Mouse (Mus musculus) megakaryocyte, embryonic 14.5 days (primary cell): ENCODE data around the gene Psmb8. TPM values are rescaled to one million over a fixed set of nuclear protein-coding genes. Genes with fewer than 3 reads are reported as not detected.
A peak's percentile ranks its signal among the peaks of the same experiment; 100 is the strongest.

Experiments
- H3K27me3 ChIP-seq: replicated peaks from 2 replicates; pipeline ENCODE3; 2012; ENCODE audit warnings: inconsistent platforms
- H3K36me3 ChIP-seq: replicated peaks from 2 replicates; pipeline ENCODE3; 2012; ENCODE audit warnings: low read length, inconsistent platforms, mixed read lengths
- H3K4me1 ChIP-seq: 2 replicates; pipeline ENCODE4 v1.6.1; 2012; ENCODE audit warnings: inconsistent platforms
- H3K4me3 ChIP-seq: replicated peaks from 2 replicates; pipeline ENCODE3; 2012; ENCODE audit warnings: moderate library complexity, mild to moderate bottlenecking, inconsistent platforms
- H3K9me3 ChIP-seq: 2 replicates; pipeline ENCODE4 v1.6.1; 2012; ENCODE audit warnings: inconsistent platforms
- FLI1 ChIP-seq: IDR thresholded peaks from 2 replicates; pipeline ENCODE4 v1.6.1; 2012; ENCODE audit warnings: low read length, inconsistent platforms, mixed read lengths
- GATA1 ChIP-seq: IDR thresholded peaks from 3 replicates; pipeline ENCODE4 v1.6.1; 2012; ENCODE audit warnings: mixed read lengths, low read length, inconsistent platforms, borderline replicate concordance
- polyA plus RNA-seq: library from polyadenylated mRNA; stranded (reverse); fragments of >175 nt; gene quantifications from 2 replicates; pipeline ENCODE4 v1.2.3, GENCODE M21; 2012; ENCODE audit warnings: low replicate concordance; ENCODE audit not compliant: insufficient read depth

Gene Psmb8
- polyA plus RNA-seq, 1 experiment = 74.9 TPM

DNA sequence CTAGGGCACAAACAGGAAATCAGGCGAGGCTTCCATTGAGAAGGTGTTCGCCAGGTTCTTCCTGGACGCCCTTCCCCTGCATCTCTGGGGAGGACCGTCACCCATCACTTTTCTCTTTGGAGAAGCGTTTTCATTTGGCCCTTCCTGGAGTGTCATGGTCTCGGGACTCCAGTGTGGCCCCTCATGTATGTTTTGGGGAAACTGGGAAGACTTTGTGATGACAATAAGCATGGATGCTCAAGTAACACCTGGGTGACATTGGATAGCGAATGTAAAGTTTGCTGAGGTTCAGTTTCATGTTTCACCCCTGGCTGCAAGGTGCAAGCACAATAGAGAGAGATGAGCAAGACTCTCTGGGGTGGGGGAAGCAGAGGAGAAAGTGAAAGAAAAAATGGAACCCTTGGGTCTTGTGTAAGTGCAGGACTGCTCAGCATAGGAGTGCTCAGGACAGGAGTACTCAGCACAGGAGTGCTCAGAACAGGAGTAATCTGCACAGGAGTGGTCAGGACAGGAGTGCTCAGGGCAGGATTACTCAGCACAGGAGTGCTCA, 4.1 kb downstream of the Psmb8 start:
- Histone ChIP-seq H3K9me3 (no peaks in the 10 kb centered on the region), H3K4me3 (no peak overlapping the region), H3K36me3 (peaks cover 34% of the 10 kb centered on the region), H3K27me3 (peaks cover 4% of the 10 kb centered on the region), H3K4me1 (peaks cover 76% of the 10 kb centered on the region)
- no peak for TF ChIP-seq GATA1
- TF ChIP-seq FLI1 = no peak

DNA sequence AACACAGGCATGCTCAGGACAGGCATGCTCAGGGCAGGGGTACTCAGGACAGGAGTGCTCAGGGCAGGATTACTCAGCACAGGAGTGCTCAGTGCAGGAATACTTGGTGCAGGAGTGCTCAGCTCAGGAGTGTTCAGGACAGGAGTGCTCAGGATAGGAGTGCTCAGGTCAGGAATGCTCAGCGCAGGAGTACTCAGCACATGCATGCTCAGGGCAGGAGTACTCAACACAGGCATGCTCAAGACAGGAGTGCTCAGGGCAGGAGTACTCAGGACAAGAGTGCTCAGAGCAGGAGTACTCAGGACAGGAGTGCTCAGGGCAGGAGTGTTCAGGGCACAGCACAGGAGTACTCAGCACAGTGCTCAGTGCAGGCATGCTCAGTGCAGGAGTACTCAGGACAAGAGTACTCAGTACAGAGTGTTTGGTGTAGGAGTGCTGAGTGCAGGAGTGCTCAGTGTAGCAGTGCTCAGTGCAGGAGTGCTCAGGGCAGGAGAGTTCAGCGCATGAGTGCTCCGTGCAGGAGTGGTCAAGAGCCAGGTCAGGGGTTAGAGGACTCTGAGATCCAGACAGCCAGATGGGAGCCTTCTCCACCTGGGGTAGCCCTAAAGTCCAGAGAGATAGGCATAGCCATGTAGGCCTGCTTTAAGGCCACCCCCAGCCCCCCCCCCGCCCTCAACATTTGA, 5.4 kb downstream of the Psmb8 start:
- TF ChIP-seq FLI1 (no peak), GATA1 (no peak)
- Histone ChIP-seq H3K9me3 (no peaks in the 10 kb centered on the region), H3K27me3 (peaks cover 4% of the 10 kb centered on the region), H3K4me1 (peaks cover 74% of the 10 kb centered on the region), H3K36me3 (peaks cover 37% of the 10 kb centered on the region), H3K4me3 (peak overlapping the region; percentile 18)

DNA sequence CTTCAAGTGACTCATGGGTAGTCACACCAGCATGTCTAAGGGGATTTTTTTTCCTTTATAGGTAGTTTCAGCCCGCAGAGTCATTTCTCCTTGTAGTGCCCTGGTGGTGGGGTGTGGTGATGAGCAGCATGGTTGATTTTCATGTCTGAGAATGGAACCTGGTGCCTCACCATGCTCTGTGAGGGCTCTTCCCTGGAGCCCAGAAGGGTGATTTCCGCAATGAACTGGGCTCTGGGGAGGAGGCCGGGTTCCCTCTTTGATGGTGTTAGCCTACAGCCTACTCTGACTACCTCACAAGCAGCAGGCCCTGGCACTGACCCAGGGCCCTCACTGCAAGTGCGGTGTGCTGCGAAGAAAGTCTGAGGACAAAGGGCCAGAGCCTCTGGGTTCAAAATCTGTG, 5.9 kb downstream of the Psmb8 start, which contains the start of gene Tap2:
Gene Tap2 (plus strand): TSS at position 84 of the 400 bp plus-strand sequence.
- H3K9me3 ChIP-seq = no peaks in the 10 kb centered on the region
- no peak for TF ChIP-seq FLI1
- no peak for TF ChIP-seq GATA1
- H3K4me1 ChIP-seq = peaks cover 77% of the 10 kb centered on the region
- peak within 1 kb of the TSS; percentile 99 for H3K4me3 ChIP-seq
- H3K27me3 ChIP-seq = peaks cover 4% of the 10 kb centered on the region
- peaks cover 40% of the 10 kb centered on the region for H3K36me3 ChIP-seq

DNA sequence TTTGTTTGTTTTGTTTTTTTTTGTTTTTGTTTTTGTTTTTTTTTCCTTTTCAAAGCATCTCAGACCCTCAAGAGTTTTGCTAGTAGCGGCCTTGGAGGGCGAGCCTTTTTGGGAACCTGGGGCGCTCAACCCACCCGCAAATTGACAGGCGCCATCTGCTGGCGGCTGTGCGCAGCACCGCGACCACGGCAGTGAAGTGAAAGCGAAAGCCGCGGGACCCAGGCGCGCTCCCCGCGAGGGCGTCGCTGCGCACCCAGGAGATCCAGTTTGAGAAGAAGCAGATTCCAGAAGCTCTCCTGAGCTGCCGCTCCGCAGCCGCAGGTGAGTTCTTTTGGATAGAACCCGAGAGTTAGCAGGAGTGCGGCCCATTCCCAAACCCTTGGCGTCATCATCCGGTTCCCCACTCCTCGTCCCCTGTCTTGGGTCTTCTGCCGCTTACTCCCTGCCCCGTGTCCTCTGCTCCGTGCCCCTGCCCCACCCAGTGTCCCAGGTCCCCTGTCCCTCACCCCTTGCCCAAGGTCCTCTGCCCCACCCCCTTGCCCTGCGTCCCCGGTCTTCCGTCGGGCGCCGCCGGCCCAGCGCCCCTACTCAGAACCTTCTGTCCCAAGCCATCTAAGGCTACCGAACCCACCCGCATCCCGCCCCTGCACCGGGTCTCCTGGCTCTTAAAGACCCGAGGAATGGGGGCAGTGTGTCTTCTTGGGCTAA, 6.9 kb downstream of the Psmb8 start:
- H3K27me3 ChIP-seq = peaks cover 4% of the 10 kb centered on the region
- no peak for TF ChIP-seq FLI1
- no peaks in the 10 kb centered on the region for H3K9me3 ChIP-seq
- H3K4me3 ChIP-seq = peak overlapping the region; percentile 99
- peaks cover 77% of the 10 kb centered on the region for H3K4me1 ChIP-seq
- peaks cover 50% of the 10 kb centered on the region for H3K36me3 ChIP-seq

DNA sequence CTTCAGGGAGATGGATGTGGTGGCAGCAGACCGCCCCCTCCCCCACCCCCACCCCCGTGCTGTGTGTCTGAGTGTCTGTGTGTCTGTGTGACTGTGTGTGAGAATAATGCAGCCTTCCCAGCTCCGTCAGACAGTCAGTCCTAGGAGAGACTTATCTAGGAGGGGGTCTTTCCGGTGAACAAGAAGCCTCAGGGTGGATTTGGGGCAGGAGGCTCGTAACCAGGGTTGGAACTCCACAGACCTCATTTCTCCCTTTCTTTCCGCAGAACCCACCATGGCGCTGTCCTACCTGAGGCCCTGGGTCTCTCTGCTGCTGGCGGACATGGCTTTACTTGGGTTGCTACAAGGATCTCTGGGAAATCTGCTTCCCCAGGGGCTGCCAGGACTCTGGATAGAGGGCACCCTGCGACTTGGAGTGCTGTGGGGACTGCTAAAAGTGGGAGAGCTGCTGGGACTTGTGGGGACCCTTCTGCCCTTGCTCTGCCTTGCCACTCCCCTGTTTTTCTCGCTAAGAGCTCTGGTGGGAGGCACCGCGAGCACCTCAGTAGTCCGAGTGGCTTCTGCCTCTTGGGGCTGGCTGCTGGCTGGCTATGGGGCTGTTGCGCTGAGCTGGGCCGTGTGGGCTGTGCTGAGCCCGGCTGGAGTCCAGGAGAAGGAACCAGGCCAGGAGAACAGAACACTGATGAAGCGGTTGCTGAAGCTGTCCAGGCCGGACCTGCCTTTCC, 7.7 kb downstream of the Psmb8 start:
- Histone ChIP-seq H3K9me3 (0 out of 2 replicates have a peak, but pooled peaks cover 4% of the 10 kb centered on the region), H3K27me3 (peaks cover 4% of the 10 kb centered on the region), H3K4me1 (peaks cover 81% of the 10 kb centered on the region), H3K4me3 (peak overlapping the region; percentile 99), H3K36me3 (peaks cover 53% of the 10 kb centered on the region)
- TF ChIP-seq FLI1 = no peak
- no peak for TF ChIP-seq GATA1

DNA sequence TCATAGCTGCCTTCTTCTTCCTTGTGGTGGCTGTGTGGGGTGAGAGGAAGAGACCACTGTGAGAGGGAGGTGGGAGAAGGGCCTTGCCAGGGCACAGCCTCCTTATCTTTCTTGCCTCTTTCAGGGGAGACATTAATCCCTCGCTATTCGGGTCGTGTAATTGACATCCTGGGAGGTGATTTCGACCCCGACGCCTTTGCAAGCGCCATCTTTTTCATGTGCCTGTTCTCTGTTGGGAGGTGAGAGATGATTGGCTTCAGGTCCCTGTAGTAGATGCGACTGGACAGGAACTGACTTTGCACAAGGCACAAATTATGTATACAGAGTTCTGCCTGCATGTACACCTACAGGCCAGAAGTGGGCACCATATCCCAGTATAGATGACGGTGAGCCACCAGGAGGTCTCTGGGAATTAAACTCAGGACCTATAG, 8.2 kb downstream of the Psmb8 start:
- Histone ChIP-seq H3K36me3 (peaks cover 49% of the 10 kb centered on the region), H3K9me3 (0 out of 2 replicates have a peak, but pooled peaks cover 4% of the 10 kb centered on the region)

DNA sequence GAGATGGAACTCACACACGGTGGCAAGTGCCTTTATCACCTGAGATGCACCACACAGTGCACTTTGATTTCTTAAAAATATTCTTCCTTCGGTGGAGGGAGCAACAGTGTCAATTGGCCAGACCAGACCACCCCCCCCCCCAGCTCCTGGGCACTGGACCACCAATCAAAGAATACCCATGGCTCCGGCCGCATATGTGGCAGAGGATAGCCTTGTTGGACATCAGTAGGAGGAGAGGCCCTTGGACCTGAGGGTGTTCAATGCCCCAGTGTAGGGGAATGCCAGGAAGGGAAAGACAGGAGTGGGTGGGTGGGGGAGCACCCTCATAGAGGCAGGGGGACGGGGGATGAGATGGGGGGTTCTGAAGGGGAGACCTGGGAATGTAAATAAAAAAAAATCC, 9.2 kb downstream of the Psmb8 start:
- peak overlapping the region; percentile 59 for H3K4me3 ChIP-seq
- 0 out of 2 replicates have a peak, but pooled peaks cover 4% of the 10 kb centered on the region for H3K9me3 ChIP-seq
- H3K4me1 ChIP-seq = peaks cover 85% of the 10 kb centered on the region
- peaks cover 4% of the 10 kb centered on the region for H3K27me3 ChIP-seq
- TF ChIP-seq FLI1 = no peak
- no peak for TF ChIP-seq GATA1
- peaks cover 46% of the 10 kb centered on the region for H3K36me3 ChIP-seq

More for the DNA sequence above, 8.2 kb downstream of the Psmb8 start:
- H3K27me3 ChIP-seq = peaks cover 4% of the 10 kb centered on the region
- peak overlapping the region; percentile 99 for H3K4me3 ChIP-seq
- H3K4me1 ChIP-seq = peaks cover 85% of the 10 kb centered on the region
- TF ChIP-seq GATA1 = no peak
- no peak for TF ChIP-seq FLI1

DNA sequence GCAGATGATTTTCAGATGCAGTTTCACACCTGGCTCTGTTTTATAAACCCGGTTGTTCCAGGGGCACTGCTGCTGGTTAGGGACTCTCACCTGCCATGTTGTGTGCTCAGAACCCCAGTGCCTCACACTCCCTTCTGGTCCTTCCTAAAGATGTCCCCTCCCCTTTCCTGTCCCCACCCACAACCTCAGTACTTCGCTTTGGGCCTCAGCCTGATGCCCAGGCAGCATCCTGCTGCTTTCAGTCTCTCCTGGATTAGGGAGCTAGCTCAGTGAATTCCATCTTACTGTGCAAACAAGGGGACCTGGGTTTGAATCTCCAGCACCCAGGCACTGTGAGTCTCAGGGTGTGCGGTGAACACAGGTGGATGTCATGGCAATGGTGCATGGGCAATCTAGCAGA, 9.9 kb downstream of the Psmb8 start:
- peaks cover 88% of the 10 kb centered on the region for H3K4me1 ChIP-seq

DNA sequence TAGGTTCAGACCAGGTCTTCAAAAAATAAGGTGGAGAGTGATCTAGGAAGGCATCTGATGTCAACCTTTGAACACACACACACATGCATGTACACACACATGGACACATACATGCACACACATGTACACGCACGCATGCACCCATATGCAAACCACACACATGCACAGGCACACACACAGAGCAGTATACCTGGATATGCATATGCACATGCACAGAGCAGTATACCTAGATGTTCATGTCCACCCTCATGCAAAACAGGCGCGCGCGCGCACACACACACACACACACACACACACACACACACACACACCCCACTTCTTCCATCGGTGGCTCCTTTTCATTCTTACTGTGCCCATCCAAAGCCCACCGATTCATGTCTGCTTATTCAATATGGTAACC, 10.3 kb downstream of the Psmb8 start:
- Histone ChIP-seq H3K9me3 (0 out of 2 replicates have a peak, but pooled peaks cover 4% of the 10 kb centered on the region), H3K4me3 (peak overlapping the region; percentile 81), H3K4me1 (peaks cover 88% of the 10 kb centered on the region), H3K36me3 (peaks cover 56% of the 10 kb centered on the region), H3K27me3 (peaks cover 2% of the 10 kb centered on the region)
- TF ChIP-seq GATA1 (no peak), FLI1 (no peak)

More for the DNA sequence above, 9.9 kb downstream of the Psmb8 start:
- TF ChIP-seq GATA1 (no peak), FLI1 (no peak)
- H3K27me3 ChIP-seq = peaks cover 4% of the 10 kb centered on the region
- peak overlapping the region; percentile 23 for H3K4me3 ChIP-seq
- peaks cover 52% of the 10 kb centered on the region for H3K36me3 ChIP-seq
- 0 out of 2 replicates have a peak, but pooled peaks cover 4% of the 10 kb centered on the region for H3K9me3 ChIP-seq
